Mouse (Mus musculus) bone marrow, adult 2 months (tissue): ENCODE measurements around the gene Gm21173. TPM values are rescaled to one million over a fixed set of nuclear protein-coding genes. Genes with fewer than 3 reads are reported as not detected.
"Not testable (repeated sequence)": the region's sequence is repeated elsewhere in the genome, so short reads cannot be mapped to it uniquely, and the experiment has no call there.

Experiments
- H3K27ac ChIP-seq: fragments of 200-500 bp; 2 replicates; pipeline ENCODE4 v1.5.1; 2012; ENCODE audit warnings: low read depth, mild to moderate bottlenecking, control low read depth, inconsistent platforms, low read length; ENCODE audit not compliant: control insufficient read depth, poor library complexity, insufficient read depth
- H3K4me1 ChIP-seq: fragments of 200-500 bp; 2 replicates; pipeline ENCODE4 v1.6.1; 2011; ENCODE audit warnings: low read length; ENCODE audit not compliant: control insufficient read depth, insufficient read depth
- H3K4me3 ChIP-seq: fragments of 200-500 bp; replicated peaks from 2 replicates; pipeline ENCODE3; 2011; ENCODE audit warnings: mild to moderate bottlenecking, low read depth, low read length, control low read depth; ENCODE audit not compliant: control insufficient read depth
- WGBS: fragments of 180-500 bp; shearing (Covaris S2); methylation state at CpG from one replicate; pipeline ENCODE4 v1.1.7; 2018; 5-methylcytosine and 5-hydroxymethylcytosine counted together
- polyA plus RNA-seq: library from polyadenylated mRNA; stranded (reverse); fragments of >200 nt; gene quantifications from 2 replicates; pipeline ENCODE4 v1.2.4, GENCODE M21; 2011; ENCODE audit warnings: low replicate concordance; ENCODE audit not compliant: missing spikeins, insufficient read depth, insufficient read length

Gene Gm21173
- polyA plus RNA-seq = not detected in 2 replicates

DNA sequence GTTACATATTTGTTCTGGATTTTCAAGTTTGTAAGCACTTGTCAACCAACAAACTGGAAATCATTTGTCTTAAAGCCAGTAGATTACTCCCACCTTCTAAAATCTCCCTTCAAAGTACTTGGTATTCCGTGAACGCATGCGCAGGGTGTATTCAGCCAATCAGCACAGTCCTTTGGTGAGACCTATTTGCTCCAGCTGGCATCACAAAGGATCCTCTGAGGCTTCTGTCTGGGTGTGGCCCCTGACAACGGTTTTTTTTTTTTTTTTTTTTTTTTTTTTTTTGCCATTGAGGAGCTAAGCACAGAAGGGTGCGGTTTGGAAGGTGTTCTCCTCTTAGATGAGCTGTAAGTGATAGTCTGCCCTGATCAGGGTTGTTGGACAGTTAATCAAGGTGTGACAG, at the start of gene Gm21173:
TSS of gene Gm21173 (plus strand) at position 301 of the 400 bp plus-strand sequence.
- H3K4me1 ChIP-seq, H3K4me3 ChIP-seq, H3K27ac ChIP-seq: not testable (repeated sequence)
- WGBS = no CpG with 5 or more reads among the region's 5 CpGs
